In the genomic region with DNA sequence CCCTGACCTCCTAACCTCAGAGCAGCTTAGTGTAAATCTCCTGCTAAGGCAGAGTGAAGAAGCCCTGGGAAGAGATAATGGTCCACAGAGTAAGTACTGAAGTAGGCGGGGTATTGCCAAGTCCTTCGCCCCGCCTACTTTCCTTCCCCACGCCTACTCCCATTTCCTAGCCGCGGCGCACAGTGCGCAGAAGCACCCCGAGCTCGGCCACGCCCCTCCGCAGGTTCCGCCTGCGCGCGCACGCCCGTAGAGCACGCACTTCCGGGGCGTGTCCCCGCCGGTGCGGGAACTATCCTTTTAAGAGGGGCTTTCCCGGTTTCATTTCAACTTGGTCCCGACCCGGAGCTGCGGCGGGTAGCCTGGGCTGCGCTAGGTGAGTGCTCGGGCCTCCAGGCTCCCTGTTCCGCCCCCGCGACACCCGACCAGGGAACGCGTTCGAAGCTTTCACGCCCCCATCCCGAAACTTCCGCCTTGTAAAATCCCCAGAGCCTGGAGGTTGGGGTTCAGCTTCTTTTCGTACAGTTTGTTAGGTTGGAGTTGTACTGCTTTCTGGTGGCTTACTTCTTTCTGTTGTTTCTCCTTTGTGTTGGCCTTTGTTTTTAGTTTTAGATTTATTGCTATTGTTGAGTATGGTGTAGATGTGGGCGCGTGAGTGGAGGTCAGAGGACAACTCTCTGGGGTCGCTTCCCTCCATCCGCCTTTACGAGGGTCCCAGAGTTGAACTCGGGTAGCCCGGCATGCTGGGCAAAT, we compare ENCODE assay signal across 8 mouse cellular contexts. TPM values are rescaled to one million over a fixed set of nuclear protein-coding genes. Genes with fewer than 3 reads are reported as not detected.
DNase-seq lines count a peak whose midpoint lies in the region; ATAC-seq and TF ChIP-seq lines count a peak whose summit lies in the region.

A gene (plus strand): TSS at position 250 of the 750 bp plus-strand sequence.

- H3K27ac ChIP-seq in forebrain, embryonic 16.5 days (ENCODE audit: low read length), result peak within 1 kb of the TSS; percentile 71
- H3K27ac ChIP-seq in layer of hippocampus, adult 2 months, result peak within 1 kb of the TSS; percentile 83
- peak within 1 kb of the TSS; percentile 68 for H3K27ac ChIP-seq in lung, embryonic 14.5 days (ENCODE audit: low read depth)
- H3K27ac ChIP-seq in olfactory bulb, adult 2 months (ENCODE audit: insufficient read depth, low read depth, low read length), result no peak within 1 kb of the TSS
- H3K27ac ChIP-seq in thymus, adult 2 months (ENCODE audit: control insufficient read depth, insufficient read depth, low read length), result peak within 1 kb of the TSS; percentile 21; the same call in 1 of the 2 replicates

- peak; percentile 97 for ATAC-seq in G1E (ENCODE audit: extremely low read depth, insufficient number of reproducible peaks, low FRiP score, poor library complexity, severe bottlenecking)
- ATAC-seq in forebrain, embryonic 16.5 days, result peak; percentile 99
- ATAC-seq in lung, embryonic 14.5 days (ENCODE audit: insufficient read depth), result peak; percentile 98

- peak within 1 kb of the TSS; percentile 73 for H3K9ac ChIP-seq in forebrain, embryonic 16.5 days (replicated peaks; ENCODE audit: low read depth, low read length)
- H3K9ac ChIP-seq in lung, embryonic 14.5 days, result peak within 1 kb of the TSS; percentile 69

- no peak for TF ChIP-seq CTCF in G1E (IDR thresholded peaks at IDR 0.05; ENCODE audit: low read depth, low read length)
- TF ChIP-seq CTCF in layer of hippocampus, adult 2 months (conservative IDR thresholded peaks at IDR 0.05), result no peak
- TF ChIP-seq CTCF in lung, embryonic 14.5 days (IDR thresholded peaks at IDR 0.05; ENCODE audit: low read depth), result no peak
- no peak for TF ChIP-seq CTCF in olfactory bulb, adult 2 months (IDR thresholded peaks at IDR 0.05; ENCODE audit: insufficient read depth, low read depth, low read length)
- 0 out of 2 replicates have a peak, but pooled peaks have one; percentile 43 for TF ChIP-seq CTCF in thymus, adult 2 months (IDR thresholded peaks at IDR 0.05; ENCODE audit: borderline replicate concordance, control insufficient read depth, extremely low read depth, insufficient read depth, low read length, poor library complexity)

- peaks cover 5% of the 10 kb centered on the region for H3K27me3 ChIP-seq in G1E (ENCODE audit: insufficient read depth, low read length)
- no peaks in the 10 kb centered on the region for H3K27me3 ChIP-seq in forebrain, embryonic 16.5 days (replicated peaks; ENCODE audit: control insufficient read depth, insufficient read depth, low read length)
- no peaks in the 10 kb centered on the region for H3K27me3 ChIP-seq in lung, embryonic 14.5 days (ENCODE audit: insufficient read depth, low read length)
- no peaks in the 10 kb centered on the region for H3K27me3 ChIP-seq in thymus, adult 2 months (ENCODE audit: control insufficient read depth, insufficient read depth, low read length)

- intact Hi-C loops in heart, postnatal 36 days (cut with DNase I), result loop anchor here (2.0 kb wide), 2 partner anchors 45 to 55 kb away; a partner anchor contains a TSS

- H3K4me2 ChIP-seq in forebrain, embryonic 16.5 days (ENCODE audit: low read length), result peak within 1 kb of the TSS; percentile 92
- peak within 1 kb of the TSS; percentile 83 for H3K4me2 ChIP-seq in lung, embryonic 14.5 days

- H3K4me1 ChIP-seq in G1E (ENCODE audit: insufficient read depth, low read depth, low read length), result peaks cover 17% of the 10 kb centered on the region
- H3K4me1 ChIP-seq in forebrain, embryonic 16.5 days (replicated peaks; ENCODE audit: control insufficient read depth, insufficient read depth, low read length), result peaks cover 12% of the 10 kb centered on the region
- no peaks in the 10 kb centered on the region for H3K4me1 ChIP-seq in lung, embryonic 14.5 days (ENCODE audit: insufficient read depth)
- H3K4me1 ChIP-seq in olfactory bulb, adult 2 months (ENCODE audit: control insufficient read depth, insufficient read depth, low read length), result peaks cover 2% of the 10 kb centered on the region; the same call in 1 of the 2 replicates
- peaks cover 5% of the 10 kb centered on the region for H3K4me1 ChIP-seq in thymus, adult 2 months (replicated peaks; ENCODE audit: control insufficient read depth, insufficient read depth, low read length)

- WGBS in forebrain, embryonic 16.5 days, result under 1% methylated on average over 49 of the region's 49 CpGs
- WGBS in lung, embryonic 14.5 days, result under 1% methylated on average over 49 of the region's 49 CpGs
- under 1% methylated on average over 49 of the region's 49 CpGs for WGBS in olfactory bulb, adult 2 months
- WGBS in thymus, adult 2 months, result under 1% methylated on average over 49 of the region's 49 CpGs

- H3K9me3 ChIP-seq in G1E (replicated peaks), result no peaks in the 10 kb centered on the region
- H3K9me3 ChIP-seq in forebrain, embryonic 16.5 days (ENCODE audit: control insufficient read depth, low read length), result no peaks in the 10 kb centered on the region
- no peaks in the 10 kb centered on the region for H3K9me3 ChIP-seq in lung, embryonic 14.5 days (ENCODE audit: low read depth, low read length)

- H3K4me3 ChIP-seq in G1E (ENCODE audit: low read depth, low read length), result peak within 1 kb of the TSS; percentile 81
- H3K4me3 ChIP-seq in forebrain, embryonic 16.5 days (replicated peaks; ENCODE audit: low read length), result peak within 1 kb of the TSS; percentile 81
- peak within 1 kb of the TSS; percentile 80 for H3K4me3 ChIP-seq in layer of hippocampus, adult 2 months
- peak within 1 kb of the TSS; percentile 83 for H3K4me3 ChIP-seq in lung, embryonic 14.5 days (ENCODE audit: low read depth, low read length)
- peak within 1 kb of the TSS; percentile 72 for H3K4me3 ChIP-seq in olfactory bulb, adult 2 months (ENCODE audit: insufficient read depth, low read depth, low read length)
- peak within 1 kb of the TSS; percentile 73 for H3K4me3 ChIP-seq in thymus, adult 2 months (ENCODE audit: control insufficient read depth, insufficient read depth, low read length)

- peak; percentile 74; the same call in 1 of the 2 replicates for TF ChIP-seq POLR2A in olfactory bulb, adult 2 months (IDR thresholded peaks at IDR 0.05; ENCODE audit: insufficient read depth, low read depth, low read length)
- peak; percentile 75 for TF ChIP-seq POLR2A in thymus, adult 2 months (IDR thresholded peaks at IDR 0.05; ENCODE audit: control insufficient read depth, extremely low read depth, insufficient read depth, low read length, poor library complexity)

- H3K36me3 ChIP-seq in G1E (replicated peaks), result peaks cover 24% of the 10 kb centered on the region
- no peaks in the 10 kb centered on the region for H3K36me3 ChIP-seq in forebrain, embryonic 16.5 days (ENCODE audit: control insufficient read depth, insufficient read depth)
- H3K36me3 ChIP-seq in lung, embryonic 14.5 days (ENCODE audit: insufficient read depth), result no peaks in the 10 kb centered on the region
- no peaks in the 10 kb centered on the region for H3K36me3 ChIP-seq in thymus, adult 2 months (ENCODE audit: control insufficient read depth, insufficient read depth, low read length)

- DNase-seq in G1E (ENCODE audit: low spot score), result peak; percentile 83
- peak; percentile 90 for DNase-seq in cerebellum, adult 18-20 months
- DNase-seq in heart, postnatal 36 days, result peak; percentile 90 to 94
- peak; percentile 91 for DNase-seq in layer of hippocampus, adult 2 months (ENCODE audit: low spot score in 2 of 2)
- peak; percentile 99 for DNase-seq in lung, embryonic 14.5 days
- peak; percentile 94 for DNase-seq in thymus, adult 2 months

RNA-seq across cellular contexts. Expression of the gene that starts here (rescaled TPM):
- total RNA-seq in G1E (2014; fragmentation: Nextera tagmentation) (33.7 and 45.1 TPM in 2 replicates), G1E (2017) (55.6 and 57.0 TPM in 2 replicates)
- 1.6 and 2.7 TPM in 2 replicates for polyA plus RNA-seq in G1E (2012)
- 39.8 and 45.2 TPM in 2 replicates for polyA plus RNA-seq in forebrain, embryonic 16.5 days (2015; fragmentation: Nextera tagmentation; extraction: Ambion mirVana)
- 10 to 100 TPM; 11.7 to 14.2 TPM for total RNA-seq in heart, postnatal 36 days (2021)
- 10 to 100 TPM; 16.6 to 18.3 TPM for total RNA-seq in layer of hippocampus, adult 2 months (2021)
- 58.3 TPM in 2 replicates for polyA plus RNA-seq in lung, embryonic 14.5 days (2014; fragmentation: Nextera tagmentation; extraction: Ambion mirVana)
- polyA plus RNA-seq in olfactory bulb, adult 2 months (2012; ENCODE audit: insufficient read depth, insufficient read length, low replicate concordance, missing spikeins), result not detected in 2 replicates
- 5.4 and 8.0 TPM in 2 replicates for polyA plus RNA-seq in thymus, adult 2 months (2012; rRNA removed)
